Mouse (Mus musculus) urinary bladder, postnatal 4 days (tissue): ENCODE results near the gene Aebp2.
"Not testable (repeated sequence)": the region's sequence is repeated elsewhere in the genome, so short reads cannot be mapped to it uniquely, and the experiment has no call there.

Experiments
- DNase-seq, 2 experiments: peaks; one replicate each; pipeline ENCODE4 v3.0.0; 2021 to 2022; ENCODE audit warnings: low spot score in 2 of 2

Gene Aebp2

DNA sequence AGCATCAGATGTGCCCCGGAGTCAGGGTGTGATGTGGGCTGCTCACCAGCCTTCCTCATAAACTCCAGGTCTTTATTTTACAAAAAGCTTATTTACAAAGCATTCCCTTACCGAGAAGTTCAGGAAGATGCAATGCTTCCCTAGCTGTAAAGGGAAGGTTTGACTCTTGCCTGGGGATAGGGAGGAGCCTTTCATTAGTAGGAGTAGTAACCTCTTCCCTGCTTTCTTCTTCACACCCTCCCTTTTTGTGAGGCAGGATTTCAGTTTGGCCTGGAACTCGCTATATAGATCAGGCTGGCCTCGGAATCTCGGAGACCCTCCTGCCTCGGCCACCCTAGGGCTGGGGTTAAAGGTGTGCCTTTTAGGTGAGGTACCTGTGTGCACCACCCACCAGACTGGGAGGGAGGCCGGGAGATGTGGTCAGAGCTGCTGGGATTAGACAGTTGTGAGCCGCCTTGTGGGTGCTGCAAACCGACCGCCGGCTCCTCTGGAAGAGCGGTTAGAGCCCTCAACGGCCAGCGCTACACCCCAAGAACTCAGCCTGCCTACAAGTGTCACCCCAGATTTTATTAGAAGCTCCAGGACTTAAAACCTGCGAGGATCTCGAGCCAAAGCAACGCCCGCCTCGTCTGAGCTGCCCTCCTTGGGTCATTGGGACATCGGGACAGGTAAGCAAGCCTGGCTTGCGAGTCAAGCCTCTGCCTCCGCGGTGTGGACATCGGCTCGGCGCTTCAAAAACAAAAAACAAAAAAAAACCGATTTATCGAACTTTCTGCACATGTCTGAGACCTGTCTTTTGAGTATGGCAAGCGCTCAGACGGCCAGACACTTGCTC lies at the start of gene Aebp2:
TSS of gene Aebp2 (plus strand) at position 273 of the 835 bp plus-strand sequence.
- peak in 1 of 2 experiments; percentile 18 for DNase-seq

DNA sequence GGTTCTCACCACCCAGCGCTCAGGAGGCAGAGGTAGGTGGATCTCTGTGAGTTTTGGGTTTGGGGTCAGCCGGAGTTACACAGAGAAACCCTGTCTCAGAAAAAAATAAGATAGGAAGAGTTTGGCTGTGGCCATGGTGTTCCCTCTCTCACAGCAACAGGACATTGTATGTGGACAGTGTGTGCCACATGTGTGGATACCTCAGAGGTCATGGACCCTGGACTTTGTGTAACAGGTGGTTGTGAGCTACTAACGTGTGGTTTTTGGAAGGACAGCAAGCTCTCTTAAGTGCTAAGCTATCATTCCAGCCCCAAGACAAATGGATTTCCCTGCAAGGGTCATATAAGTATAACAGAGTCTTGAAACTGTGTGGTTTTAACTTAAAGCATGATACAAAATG lies 47.5 kb upstream of the Aebp2 start:
- no peak for DNase-seq

DNA sequence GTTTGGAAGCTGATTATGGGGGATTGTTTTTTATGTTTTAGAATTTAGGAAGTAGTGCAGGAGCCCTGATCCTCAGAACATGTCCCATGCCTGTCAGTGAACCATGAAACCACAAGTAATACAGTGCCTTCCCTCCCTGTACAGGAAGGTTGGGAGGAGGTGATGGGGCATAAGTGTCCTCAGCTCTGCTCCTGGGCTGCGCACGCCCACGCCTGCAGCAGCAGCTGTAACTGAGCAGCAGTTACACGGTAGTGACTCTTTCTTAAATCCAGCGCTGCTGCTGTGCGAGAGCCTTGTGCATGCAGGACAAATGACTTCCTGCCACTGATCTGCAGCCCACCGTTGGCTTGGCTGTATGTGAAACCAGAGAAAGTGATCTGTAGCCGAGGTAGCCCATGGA lies 46.3 kb upstream of the Aebp2 start:
- DNase-seq, result no peak

DNA sequence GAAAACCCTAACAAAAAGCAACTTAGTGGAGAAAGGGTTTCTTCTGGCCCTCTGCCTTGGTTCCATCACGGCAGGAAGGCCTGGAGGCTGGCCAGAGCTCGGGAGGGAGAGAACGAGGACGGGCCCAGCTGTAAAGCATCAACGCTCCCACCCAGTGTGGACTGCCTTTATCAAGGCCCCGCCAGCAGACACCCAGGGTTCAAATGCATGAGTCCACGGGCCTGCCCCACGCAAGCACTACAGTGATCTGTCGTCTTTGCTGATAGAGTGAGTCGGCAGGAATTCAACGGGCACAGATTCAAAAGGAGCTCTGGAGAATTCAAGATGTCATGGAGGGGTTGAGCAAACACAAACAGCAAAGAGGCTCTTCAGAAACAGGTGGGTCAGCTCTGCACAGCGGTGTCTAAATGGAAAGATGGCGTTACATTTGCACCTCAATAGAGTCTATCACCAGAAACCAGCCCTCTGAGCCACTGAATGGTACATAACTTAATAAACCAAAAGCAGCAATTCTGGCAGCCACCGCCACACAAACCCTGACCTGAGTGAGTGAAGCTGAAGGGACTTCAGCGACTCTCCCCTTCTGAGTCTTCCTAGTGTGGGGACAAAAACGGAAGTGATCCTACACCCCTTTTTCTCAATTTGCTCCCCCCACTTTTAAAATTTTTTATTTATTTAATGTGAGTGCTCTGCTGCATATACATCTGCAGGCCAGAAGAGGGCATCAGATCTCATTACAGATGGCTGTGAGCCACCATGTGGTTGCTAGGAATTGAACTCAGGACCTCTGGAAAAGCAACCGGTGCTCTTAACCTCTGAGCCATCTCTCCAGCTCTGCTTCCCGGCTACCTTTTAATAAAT lies 45.3 kb upstream of the Aebp2 start:
- peak in 1 of 2 experiments; percentile 21 for DNase-seq

DNA sequence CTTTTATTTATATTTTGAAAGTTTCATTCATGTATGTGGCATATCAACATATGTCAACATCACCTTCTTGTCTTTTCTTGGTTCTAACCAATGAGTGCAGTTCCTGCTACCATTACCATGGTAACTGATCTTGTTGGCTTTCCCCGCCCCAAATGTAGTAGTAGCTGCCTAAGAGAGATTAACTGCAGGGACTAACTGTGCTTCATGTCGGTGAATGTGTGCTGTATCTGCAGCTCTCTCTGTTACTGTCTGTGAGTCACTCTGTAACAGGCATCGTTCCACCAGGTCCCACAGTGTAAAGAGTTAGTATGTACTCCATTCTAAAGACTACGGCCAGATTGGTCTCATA lies 44.7 kb upstream of the Aebp2 start:
- DNase-seq, result no peak

DNA sequence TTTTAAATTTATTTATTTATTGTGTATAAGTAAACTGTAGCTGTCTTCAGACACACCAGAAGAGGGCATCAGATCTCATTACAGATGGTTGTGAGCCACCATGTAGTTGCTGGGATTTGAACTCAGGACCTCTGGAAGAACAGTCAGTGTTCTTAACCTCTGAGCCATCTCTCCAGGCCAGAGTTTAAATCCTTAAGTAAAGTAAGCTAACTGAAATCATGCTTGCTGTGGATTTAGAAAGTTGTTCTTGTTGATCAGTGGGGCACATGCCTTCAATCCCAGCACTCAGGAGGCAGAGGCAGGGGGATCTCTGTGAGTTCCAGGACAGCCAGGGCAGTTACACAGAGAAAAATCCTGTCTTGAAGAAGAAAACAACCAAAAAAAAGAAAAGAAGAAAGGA lies 43.5 kb upstream of the Aebp2 start:
- DNase-seq, result not testable (repeated sequence)

DNA sequence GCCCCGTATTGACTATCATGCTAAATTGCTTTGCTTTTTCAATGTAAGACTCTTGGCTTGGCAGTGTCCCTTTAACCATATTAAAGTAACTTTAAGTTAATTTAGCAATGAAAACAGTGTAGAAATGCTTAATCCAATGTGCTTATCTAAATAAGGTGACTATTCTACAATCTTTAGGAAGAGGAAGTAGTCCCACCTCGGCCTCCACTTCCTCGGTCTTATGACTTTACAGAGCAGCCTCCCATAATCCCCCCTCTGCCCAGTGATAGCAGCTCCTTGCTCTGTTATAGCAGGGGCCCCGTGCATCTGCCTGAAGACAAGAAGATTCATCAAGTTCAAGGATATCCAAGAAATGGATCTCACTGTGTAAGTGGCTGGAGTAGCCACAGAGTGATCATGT lies 42.3 kb upstream of the Aebp2 start:
- no peak for DNase-seq

DNA sequence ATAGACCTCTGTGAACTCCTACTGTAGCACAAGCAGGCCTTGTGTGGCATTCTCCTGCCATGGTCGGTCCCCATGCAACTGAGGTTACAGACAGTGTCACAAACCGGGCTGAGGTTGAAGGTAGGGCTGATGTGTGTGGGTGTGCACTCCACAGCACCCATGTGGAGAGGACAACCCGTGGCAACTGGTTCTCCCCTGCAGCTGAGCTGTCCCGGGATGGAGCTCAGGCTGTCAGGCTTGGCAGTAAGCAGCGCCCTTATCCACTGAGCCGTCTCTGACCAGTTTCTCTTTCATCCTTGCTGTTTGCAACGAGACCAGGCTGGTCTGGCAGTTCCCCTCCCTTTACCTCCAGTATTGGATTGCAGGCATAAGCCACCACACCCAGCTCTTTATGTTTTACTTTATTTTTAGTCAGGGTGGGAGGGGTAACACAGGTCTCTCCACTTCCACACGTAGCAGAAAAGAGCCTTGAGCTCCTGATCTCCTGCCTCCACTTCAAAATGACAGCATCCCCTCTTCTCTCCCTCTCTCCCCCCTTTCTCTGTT lies 35.7 kb upstream of the Aebp2 start:
- DNase-seq, result no peak

DNA sequence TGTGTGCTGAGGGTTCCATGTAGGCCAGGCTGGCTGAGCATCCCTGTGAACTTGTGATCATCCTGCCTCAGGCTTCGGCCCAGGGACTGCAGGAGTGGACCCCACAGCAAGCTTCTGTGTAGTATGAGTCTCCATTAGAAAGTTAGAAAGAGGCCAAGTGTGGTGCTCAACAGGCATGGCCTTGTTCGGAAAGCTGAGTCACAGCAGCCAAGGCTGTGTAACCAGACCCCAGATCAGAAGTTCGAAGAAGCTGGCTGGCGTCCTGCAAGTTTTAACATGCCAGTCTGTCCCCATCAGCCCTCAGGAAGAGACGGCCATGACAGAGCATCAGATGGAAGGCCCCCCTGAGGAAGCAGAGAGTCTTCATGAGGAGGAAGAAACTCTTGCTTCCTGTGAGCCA lies 31.1 kb upstream of the Aebp2 start:
- DNase-seq, result no peak

DNA sequence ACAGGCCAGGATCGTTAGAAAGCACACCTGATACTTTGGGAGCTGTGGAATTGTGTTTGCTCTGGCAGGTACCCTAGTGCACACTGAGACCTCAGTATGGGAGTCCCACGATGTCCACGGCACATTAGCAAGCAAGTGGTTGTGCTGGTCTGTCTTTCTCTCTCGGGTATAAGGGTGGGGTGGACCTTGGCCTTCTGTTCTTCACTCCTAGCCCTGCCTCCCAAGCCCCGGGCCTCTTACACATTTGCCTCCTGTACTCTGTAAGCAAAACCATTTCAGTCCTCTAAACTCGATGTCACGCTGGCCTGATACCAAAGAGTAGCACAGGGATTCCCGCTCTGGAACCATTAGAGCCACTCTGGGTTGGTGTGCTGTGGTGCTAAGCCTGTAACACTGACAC lies 29.8 kb upstream of the Aebp2 start:
- no peak for DNase-seq

DNA sequence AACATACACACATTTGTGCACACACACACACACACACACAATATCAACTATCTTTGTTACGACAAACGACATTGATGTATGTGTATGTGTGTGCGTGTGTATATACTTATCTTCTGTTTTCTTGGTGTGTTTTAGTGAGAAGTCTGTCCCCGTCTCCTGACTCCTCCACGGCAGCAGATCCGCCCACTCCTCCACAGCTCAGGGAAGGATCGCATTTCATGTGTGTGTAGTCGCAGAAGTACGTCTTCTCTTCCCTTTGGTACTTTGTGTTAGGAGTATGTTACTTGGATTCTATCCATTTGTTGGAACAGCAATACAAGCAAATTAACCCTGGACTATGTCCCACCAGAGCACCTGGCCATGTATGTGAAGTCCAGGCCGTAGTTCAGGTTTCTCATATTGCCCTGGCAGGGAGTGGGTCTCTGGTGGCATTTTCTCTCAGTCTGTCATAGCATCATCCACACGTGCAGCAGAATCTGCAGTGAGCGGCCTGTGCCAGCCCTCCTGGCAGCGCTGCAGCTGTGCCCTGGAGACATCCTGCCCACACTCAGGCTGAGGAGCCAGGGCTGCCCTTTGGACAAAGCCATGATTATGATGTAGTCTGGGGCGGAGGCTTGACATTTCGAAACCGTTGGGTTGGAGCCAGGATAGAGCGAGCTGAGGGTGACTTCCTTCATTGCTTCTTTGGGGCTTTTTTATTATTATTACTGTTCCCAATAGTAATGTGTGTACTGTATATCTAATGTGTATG lies 28.9 kb upstream of the Aebp2 start:
- DNase-seq, result peak in 1 of 2 experiments; percentile 26

DNA sequence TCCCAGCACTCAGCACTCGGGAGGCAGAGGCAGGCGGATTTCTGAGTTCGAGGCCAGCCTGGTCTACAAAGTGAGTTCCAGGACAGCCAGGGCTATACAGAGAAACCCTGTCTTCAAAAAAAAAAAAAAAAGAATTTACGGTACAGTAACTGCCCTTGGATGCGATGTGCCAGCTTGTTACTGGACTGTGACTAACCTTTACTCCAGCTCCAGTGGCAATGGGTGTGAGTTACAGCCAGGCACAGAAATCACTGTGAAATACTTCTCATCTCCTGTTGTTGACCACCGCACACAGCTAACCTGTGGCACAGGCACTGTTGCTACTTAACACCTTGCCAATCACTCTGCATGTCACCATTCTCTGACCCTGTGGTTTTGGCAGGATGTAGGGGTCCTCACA lies 26.9 kb upstream of the Aebp2 start:
- not testable (repeated sequence) for DNase-seq

DNA sequence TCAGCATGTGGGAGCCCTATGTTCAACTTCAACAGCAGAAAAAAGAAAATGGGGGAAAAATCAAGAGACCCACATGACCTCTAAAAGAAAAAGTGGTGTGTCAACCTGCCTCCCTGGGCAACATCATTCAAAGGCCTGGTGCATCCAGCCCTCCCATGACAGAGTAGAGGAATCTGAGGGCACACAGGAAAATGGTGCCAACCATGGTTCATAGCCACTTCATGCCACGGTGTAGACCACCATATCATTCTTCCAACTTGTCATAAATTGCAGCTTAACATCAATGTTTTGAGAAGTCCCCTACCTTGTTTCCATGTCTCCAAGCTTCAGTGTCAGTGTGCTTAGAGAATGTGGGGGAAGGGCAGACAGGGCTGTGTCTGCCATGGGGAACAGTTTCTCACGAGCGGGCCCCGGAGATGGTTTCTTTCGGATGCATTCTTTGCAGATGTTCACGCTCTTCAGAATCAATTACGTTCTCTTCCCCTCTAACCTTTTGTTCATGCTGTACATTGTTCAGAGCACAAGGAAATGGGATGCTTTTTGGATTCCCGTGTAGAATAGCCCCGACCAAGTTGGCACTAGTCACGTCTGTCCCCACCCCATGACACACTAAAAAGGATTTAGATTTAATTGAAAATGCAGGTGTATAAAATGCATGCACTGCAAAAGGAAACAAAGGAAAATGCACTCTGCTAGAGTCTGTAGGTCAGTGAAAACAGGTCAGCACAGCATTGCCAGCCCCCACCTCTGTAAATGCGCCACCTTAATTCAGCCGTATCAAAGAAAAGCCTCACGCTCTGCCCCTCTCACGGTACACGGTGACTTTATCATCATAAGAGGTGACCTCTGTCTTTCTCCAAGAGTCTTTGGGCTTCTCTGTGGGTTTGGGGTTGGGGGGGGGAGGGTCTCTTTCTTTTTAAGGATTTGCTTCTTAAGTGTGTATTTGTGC lies 24.8 kb upstream of the Aebp2 start:
- no peak for DNase-seq

DNA sequence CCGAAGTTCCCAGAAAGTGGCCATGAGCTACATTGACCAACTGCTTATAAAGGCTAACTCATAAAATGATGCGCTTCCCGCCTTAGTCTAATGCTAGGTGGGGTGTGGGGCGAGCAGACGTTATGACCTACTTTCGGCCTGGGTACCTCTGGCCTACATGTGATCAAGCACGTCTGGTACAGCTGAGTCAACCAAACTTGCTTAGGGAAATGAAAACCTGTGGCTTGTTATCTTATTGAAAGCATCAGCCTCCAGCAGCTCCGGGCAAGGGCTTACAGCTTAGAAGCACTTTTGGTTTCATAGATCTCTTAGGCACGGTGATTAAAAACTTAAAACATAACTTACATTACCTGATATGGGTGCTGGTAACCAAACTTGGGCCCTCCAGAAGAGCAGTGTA lies 23.9 kb upstream of the Aebp2 start:
- no peak for DNase-seq

DNA sequence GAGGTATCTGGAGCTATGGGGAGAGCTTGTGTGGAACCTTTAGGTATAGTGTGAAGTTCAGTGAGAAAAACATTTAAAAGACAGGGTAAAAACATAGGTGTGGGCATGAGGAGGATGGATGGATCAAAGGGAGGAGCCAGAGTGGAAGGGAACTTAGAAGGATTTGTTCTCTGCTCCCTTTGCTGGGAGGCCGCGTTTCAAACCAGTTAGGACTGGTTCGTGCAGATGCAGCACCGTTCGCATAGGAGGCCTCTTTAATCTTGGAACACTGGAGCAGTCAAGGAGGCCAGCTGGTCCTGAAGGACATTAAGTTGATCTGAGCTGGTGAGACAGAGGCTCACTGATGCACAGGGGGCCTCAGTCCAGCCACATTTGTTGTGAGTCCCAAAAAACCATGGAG lies 23.1 kb upstream of the Aebp2 start:
- no peak for DNase-seq

DNA sequence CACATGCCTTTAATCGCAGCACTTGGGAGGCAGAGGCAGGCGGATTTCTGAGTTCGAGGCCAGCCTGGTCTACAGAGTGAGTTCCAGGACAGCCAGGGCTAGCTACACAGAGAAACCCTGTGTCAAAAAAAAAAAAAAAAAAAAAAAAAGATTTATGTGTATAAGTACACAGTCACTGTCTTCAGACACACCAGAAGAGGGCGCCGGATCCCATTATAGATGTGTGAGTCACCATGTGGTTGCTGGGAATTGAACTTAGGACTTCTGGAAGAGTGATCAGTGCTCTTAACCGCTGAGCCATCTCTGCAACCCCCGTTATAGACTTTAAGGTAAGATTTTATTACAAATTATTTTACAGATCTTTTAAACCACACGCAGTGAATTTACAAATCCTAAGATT lies 21.8 kb upstream of the Aebp2 start:
- not testable (repeated sequence) for DNase-seq

DNA sequence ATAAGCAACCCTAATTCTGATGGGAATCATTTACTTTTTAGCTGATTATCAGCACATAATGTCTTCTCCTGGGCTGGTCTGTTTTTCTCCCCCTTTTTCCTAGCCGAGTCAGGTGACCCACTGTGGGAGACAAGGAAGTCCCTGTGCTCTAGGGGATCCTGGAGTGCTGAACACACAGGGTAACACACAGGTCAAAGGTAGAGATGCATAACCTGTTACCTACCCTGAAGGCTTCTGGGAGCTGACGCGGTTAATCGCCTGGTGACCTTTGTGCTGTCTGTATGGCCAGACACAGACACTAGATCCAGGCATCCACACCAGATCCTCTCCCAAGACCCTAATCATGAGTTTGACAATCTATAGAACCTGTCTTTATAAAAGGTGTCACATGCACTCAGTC lies 21.3 kb upstream of the Aebp2 start:
- no peak for DNase-seq

DNA sequence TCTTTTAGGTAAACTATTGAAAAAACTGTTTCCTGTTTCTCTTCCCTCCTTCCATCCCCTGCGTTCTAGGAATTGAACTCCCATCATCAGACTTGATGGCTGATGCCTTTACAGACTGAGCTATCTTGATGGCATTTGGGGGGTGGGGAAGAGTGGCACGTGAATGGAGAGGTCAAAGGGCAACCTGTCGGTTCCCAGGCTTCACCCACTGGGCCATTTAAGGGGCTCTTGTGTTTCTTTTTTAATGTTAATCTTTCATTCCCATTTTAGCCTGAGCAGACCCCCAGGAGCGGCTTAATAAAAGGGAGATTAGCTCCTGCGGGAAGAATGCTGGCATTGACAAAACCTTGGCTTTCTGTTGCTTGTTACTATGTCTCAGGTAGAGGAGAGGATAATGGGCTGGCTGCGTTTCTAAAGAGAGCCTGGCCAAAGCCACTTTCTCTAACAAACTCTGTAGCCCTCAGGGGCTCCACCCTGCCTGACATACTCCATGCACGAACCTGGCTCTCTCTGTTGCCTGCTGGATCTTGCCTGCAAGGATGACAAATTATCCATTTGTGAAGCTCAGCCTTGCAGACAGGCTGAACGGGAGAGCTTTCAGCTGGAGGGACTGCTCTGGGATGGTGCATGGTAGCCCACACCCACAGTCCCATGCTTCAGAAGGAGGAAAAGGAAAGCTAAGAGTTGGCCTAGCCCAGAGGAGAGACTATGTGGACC lies 19.1 kb upstream of the Aebp2 start:
- no peak for DNase-seq

DNA sequence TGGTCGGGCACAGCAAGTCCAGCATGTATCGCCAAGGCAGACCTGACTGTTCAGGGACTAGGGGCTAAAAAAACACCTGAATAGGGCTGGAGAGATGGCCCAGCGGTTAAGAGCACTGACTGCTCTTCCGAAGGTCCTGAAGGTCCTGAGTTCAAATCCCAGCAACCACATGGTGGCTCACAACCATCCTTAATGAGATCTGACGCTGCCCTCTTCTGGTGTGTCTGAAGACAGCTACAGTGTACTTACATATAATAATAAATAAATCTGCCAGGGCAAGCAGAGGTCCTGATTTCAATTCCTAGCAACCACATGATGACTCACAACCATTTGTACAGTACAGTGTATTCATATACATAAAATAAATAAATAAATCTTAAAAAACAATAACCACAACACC lies 17.3 kb upstream of the Aebp2 start:
- not testable (repeated sequence) for DNase-seq

DNA sequence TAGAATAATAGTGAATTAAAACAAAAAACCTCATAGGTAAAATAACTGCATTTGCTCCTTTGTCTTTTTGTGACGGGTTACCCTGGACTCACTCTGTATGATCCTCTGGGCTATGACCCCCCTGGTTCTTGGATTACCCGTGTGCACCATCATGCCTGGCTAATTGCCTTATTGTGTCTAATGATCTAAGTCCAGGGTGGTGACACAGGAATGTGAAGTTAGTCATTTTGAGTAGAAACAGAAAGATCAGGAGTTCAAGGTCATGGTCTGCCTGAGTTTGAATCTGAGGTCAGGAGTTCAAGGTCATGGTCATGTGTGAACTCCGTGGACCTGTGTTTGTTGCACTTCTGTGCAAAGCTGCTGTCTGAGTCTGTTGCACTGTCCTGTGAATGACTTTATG lies 16.7 kb upstream of the Aebp2 start:
- DNase-seq, result no peak
